Mouse (Mus musculus) thymus, adult 18-20 months (tissue): ENCODE results near the gene Fut4.

ENCODE experiments used
- DNase-seq, 2 experiments: peaks; one replicate each; pipeline ENCODE4 v3.0.0; 2022; ENCODE audit warnings: mixed read lengths in 2 of 2

Gene Fut4

DNA sequence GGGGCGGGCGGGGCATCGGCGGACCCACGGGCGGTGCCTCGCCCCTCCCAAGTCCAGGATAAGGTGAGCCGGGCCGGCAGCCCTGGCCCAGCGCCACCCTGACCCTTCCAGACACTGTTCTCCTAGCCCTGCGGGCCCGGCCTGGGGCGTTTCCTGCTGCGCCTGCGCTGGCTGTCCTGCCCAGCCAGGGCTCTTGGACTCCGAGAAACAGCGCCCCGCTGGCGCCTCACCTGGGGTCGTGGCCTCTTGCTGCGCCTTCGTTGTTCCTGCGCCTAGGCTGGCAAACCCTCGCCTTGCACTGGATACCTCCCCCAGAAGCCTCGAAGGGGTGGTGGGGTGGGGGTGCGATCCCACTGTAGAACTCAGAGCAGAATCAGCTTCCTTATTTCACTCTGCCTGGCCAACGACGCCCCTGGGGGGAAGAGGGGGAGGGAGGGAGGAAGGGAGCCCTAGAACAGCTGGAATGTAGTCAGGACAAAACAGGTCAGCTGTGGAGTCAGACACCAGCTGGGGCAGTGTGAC lies at the start of gene Fut4:
Gene Fut4, minus strand, starts transcription at position 393 of the 522 bp plus-strand sequence.
- DNase-seq: peak; percentile 26 to 28

DNA sequence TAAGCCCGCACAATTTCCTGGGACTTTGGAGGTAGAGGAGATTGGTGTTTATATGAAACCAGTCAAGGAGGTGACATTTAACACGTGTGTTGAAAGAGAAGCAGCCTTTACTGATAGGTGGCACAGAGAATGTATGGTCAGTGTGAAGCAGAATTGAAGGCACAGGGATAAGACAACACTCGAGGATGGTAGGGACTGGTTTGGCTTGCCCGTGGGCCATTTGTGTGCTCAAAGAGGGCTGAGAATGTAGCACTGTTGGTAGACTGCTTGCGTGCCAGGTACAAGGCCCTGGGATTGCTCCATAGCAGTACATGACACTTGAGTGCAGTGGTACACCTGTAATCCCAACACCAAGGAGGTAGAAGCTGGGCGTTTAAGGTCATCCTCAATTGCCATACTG lies 35.2 kb upstream of the Fut4 start:
- DNase-seq: no peak

DNA sequence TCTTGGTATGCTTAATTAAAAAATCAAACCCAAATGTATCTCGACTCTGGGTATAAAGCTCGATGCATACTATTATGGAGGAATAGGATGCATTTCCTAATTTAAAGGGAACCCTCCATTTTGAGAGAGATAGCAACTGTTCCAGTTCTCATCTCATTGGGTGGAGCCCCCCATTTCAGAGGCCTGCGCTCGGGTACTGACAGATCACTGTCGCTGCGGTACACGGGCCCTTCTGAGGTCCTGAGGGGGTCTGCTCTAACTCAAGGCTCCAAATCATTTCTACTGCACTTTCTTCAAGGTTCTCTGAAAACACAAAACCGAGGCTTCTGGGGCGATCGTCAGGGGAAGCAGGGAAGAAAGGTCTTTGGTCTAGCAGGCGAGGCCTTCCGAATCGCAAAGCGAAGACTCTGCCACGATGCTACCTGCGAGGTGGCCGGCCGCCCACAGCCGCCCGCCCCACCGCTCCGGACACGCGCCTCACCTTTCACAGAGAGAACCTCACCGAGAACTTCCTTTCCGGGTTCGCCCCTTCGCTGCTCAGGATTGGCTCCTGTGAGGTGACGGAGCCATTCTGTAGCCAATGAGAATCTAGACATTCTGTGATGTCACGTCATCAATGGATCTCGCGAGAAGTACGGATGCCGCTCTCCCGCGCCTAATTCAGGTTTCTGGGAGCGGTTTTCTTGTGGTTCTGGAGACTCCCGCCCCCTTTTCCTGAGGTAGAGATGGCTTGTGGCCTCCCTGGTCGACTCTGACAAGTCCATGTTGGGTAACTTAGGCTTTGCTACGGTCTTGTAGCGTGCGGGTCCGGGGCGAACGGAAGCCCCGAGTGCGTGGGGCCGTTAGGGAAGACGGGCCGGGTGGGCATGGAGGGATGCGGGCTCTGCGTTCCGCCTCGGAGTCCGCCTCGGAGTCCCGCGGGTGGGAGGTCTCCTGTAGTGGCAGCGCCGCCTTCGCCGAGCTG lies 32.1 kb upstream of the Fut4 start, which contains the start of the genes Mre11a and Ankrd49:
Gene Mre11a, plus strand, starts transcription at position 616 of the 964 bp plus-strand sequence.
Gene Ankrd49, minus strand, starts transcription at position 818 of the 964 bp plus-strand sequence.
- peak; percentile 79 to 89 for DNase-seq

DNA sequence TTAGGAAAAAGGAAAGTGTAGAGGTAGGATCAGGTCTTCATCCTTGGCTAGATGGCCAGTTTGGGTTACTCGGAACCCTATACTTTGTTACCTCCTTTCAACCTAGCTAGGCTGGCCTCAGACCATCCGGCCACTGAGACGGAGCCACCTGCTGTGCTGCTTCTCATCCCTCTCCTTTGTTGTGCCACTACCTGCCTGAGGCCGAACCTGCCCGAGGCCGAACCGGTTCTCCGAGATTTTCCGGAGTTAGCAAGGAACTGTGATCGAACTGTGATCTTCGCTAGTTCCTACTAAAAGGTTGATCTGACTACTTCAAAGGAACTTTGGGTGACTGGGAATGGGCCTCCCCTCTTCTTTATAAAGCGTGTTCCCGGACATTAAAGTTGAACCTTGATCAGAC lies 26.1 kb upstream of the Fut4 start:
- no peak for DNase-seq

DNA sequence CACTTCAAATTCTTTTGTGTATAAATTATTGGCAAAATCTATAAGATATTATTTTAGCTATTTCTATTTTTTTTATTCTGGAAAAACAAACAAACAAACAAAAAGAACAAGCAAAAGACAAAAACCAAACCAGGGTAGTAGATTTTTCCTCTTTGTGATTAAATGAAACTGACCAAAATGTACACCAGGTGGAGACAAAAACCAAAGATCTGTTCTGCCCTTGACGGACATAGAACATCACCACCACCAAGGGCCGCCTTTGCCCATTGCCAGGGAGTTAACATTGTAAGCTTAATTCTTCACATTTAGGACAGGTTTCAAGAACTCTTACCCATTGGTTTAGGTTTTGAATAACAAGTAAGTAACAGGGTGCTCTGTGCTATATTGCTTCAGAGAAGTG lies 21.6 kb upstream of the Fut4 start:
- DNase-seq: no peak

DNA sequence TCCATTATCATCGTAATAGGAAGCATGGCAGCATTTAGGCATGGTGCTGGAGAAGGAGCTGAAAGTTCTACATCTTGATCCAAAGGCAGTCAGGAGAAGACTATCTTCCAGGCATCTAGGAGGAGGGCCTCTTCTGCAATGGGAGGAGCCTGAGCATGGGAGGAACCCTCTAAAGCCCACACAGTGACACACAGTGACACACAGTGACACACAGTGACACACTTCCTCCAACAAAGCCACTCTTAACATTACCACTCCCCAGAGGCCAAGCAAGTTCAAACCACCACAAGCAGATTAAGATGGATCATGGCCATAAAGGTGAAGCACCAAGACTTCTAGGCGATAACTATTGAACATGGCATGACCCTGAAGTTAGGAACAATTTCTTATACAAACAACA lies 19.9 kb upstream of the Fut4 start:
- no peak for DNase-seq

DNA sequence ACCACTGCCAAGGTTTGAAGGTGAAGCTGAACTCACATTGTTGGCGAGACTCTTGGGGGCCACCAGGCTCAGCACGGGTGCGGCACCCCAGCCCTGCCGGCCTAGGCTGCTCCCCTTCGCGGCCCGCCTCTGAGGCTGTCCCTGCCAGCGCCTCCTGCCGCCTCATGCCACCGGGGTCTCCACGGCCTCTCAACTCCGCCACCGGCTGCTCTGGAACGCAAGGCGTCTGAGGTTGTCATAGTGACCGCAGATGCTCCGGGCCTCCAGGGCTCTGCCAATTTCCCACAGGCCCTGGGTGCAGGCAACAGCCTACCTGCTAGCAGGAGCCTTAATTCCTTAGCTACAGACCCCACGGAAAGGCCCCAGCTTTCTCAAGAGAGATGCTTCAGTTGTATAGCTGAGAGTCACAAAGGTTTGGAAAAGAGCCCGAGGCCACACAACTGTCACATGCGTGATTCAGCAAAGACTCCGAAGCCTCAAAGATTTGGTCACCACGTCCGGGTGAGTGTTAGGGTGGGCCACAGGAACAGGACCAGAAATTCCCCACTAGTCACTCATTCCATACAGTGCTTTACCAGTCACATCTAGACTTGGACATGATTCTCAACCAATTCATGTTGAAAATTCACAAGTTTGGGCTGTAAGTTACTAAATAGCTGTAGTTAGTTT lies 18.7 kb upstream of the Fut4 start, which contains the start of gene 1700012B09Rik:
Gene 1700012B09Rik, minus strand, starts transcription at position 228 of the 669 bp plus-strand sequence.
- no peak for DNase-seq

DNA sequence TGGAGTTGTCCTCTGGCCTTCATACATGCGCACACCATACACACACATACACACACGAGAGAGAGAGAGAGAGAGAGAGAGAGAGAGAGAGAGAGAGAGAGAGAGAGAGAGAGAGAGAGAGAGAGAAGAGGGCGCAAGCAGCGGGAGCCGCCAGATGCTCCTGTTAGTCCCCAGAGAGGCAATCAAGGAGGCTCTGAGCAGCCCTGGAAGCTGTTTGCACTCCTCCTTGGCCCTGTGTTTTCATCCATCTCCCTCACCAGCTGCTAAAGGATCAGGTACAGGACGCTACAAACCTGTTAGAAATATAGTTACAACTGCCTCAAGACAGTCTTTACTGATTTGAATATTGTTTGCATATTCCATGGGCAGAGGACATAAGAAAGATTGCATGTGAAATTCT lies 17.6 kb upstream of the Fut4 start:
- no peak for DNase-seq

DNA sequence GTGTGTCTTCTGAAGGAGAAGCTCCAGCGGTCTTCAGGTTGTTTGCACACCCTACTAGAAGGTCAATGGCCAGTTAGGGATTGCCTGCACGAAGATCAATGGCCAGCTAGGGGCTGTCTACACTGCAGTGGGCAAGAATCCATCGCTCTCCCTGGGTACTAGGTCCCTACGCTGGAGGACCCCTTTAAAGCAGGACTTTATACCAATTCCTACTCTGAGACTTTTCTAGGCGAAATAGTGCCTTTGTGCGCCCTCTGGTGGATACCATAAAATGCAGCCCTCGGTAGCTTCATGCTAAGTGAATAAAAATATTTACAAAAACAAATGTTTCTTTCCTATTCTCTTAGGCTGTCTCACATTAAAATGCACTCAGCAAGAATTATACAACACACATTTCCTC lies 12.6 kb upstream of the Fut4 start:
- DNase-seq: peak in 1 of 2 experiments; percentile 7

DNA sequence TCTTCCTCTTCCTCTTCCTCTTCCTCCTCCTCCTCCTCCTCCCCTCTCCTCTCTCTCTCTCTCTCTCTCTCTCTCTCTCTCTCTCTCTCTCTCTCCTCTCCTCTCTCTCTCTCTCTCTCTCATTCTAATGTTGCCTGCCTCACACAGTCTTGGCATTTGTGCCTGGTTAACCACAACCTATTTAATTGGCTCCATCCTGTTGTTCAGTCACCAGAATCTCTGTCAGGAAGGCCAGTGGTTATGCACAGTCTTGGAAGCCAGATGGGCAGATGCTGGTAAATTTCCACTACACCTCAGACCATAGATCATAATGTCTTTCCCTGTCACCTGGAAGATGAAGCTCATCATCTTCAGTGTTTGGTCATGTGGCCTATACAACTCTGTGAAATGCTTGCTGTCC lies 7.1 kb upstream of the Fut4 start:
- DNase-seq: no peak

DNA sequence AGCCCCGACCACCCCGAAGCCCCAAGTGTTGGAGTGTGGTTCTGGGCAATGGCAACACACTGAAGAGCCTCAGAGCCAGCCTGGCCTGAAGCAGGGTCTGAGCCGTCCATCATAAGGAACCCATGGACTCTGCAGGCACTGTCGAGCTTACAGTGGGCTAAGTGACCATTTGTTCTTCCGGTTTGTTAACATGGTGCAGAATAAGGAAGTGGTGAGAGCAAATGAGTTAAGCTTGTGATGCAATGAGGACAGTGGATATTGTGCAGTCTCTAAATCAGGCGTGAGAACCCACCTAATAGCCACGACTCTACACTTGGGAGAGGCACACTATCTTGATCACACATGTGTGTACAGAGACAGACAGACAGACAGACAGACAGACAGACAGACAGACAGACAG lies 6.4 kb upstream of the Fut4 start:
- DNase-seq: no peak

DNA sequence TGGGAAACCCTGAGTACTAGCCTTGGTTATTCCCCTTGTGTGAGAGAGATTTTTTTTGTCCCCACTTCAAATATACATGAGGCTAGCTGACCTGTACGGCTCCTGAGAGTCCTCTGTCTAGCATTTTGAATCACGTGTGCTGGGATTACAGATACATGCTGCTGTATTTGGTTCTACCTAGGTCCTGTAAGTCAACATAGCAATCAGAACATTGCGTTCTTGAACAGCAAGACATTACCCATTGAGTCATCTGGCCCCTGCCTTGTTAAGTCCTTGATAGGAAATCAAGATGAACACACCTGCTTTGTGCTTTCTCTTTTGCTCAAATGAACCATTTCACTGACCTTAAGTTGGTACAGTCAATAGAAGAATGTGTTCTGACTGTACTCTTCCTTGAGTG lies 2.3 kb upstream of the Fut4 start:
- DNase-seq: no peak

DNA sequence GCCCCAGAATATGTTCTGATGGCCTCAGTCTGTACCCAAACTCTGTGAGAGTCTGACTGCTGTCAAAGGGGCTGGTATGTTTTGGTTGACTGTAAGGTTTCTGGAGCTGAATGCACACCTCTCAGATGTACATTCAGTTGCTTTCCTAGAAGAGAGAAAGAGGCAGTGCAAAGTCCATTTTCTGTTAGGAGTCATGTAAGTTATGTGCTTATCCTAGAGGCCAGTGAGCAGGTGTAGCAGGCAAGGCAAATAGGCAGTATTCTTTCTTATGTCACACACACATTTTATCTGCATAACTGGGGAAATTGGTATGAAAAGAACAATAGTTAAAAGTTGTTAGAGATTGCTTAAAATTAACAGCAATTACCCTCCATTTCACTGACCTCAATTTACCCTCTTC lies 1.8 kb upstream of the Fut4 start:
- DNase-seq: no peak

DNA sequence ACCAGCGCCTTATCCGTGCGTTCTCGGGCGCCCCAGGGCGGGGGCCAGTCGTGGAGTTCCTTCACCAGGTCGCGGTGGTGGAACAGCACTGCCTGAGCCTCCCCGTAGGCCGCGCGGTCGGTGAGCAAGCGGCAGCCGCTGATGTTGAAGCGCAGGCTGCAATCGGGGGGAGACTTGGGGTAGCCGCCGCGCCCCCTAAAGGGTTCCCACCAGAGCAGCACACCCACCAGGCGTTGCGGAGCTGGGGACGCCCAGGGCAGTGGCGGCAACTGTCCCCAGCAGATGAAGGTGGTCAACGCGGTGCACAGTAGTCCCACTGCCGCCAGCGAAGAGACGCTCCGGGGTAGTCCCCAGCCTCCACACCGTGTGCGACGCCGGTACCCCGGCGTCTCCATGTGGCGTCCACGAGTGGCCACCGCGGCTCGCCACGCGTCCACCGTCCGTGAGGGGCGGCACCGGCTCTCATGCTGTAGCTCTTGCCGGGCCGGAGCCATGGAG lies 641 bp downstream of the Fut4 start:
- DNase-seq: peak; percentile 11 to 14

DNA sequence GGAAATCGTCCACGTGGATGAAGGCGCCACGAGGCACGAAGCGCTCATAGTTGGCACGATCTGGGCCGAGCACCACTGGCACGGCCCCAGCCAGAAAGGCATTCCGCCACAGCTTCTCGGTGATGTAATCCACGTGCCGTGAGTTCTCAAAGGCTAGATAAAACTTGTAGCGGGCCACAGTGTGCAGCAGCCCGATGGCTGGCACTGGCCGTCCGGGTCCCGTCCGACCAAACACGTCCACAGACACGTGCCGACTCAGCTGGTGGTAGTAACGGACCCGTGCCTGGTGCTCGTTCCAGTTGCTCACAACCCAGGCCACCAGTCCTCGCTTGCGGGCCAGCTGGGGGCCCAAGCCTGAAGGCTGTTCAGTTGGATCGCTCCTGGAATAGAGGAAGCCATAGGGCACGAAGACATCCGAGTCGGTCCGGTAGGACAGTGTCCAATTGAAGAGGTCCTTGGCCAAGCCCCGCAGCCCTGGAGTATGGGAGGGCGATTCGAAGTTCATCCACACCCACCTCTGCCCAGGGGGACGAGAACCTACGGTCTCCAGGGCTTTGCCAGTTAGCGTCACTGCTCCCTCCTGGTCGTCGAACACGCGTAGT lies 1.2 kb downstream of the Fut4 start:
- DNase-seq: no peak

DNA sequence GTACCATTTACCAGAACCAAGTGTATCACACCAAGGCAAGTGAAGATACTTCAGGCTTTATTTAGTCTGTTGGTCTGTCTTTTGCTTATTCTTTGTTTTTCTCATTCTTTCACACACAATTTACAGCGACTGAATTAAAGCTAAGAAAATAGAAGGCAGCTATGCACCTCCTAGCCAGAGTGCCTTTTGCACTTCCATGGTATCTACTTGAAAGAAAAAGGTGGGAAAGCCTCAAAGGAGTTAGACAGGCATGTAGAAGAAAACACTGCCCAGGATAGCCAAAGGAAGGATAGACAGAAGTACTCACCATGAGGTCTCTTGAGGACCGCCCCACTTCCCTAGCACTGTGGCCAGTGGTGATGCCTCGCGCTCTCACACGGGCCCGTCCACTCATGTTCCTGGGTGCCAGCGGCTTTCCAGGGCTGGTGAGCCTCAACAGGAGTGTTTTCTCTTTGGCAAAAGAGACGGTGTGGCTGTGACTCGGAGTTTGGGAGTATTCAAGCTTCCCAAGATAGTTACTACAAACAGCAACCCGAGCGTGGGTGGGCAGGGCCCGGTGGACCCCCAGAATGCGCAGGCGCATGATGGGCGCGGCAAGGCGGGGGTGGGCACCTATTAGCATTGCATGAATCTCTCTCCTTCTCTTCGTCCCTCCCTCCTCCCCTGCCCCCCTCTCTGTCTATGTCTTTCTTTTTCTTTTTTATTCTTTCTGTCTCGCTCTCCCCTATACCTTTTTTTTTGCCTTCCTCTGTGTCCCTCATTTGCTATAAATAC lies 11.9 kb downstream of the Fut4 start, which contains the start of gene Piwil4:
Gene Piwil4, minus strand, starts transcription at position 583 of the 774 bp plus-strand sequence.
- DNase-seq: no peak

DNA sequence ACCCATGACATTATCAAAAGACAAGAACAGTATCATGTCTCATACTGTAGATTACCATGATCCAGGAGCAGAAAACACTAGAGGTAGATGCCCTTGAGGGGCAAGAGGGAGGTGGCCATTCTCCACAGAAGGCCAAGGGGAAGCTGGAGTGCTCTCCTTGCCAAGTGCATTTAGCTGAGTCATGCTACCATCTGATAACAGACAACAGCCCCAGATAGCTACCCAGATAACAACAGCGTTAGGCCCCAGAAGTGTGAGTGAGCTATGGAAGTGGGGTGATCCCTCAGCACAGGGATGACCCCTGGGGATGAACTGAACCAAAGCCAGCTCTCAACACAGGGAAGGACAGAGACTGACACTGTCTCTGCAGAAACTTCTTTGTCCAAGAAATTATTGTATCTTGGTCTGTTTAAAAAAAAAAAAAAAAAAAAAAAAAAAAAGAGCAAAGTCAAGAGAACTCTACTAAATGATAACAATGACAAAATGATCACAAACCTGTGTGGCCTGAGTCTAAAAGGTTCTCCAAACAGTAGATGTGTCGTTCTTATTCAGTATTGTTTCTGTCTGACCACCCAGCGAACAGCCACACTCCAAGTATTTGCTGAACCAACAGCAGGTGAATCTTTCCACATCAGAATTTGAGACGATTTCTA lies 12.6 kb downstream of the Fut4 start:
- no peak for DNase-seq

DNA sequence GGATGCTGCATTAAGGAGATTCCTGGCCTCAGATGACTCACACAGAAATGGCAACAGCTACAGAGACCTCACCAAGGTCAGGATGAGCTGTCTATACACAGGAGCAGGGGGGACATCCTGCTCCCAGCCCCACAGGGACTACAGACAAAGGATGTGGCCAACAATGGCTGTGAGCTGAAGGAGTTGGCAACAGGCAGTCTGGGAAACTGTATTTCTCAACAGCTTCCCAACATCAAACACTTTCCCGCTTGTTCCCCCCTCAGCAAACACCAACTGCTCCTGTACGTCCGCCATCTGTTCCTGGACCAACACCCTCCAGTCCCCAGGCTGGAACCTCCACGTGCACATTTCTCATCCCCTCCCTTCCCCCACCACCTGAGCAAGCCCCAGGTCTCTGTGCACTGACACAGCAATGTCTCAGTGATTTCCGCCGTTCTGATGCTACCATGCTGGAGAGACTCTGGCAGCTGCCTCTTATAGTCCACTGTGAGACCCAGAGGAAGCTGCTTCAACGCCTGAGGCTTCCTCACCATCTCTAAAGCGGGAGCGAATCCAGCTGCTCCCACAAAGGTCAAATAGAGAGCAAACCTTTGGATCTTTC lies 21.2 kb downstream of the Fut4 start:
- DNase-seq: peak in 1 of 2 experiments; percentile 16

DNA sequence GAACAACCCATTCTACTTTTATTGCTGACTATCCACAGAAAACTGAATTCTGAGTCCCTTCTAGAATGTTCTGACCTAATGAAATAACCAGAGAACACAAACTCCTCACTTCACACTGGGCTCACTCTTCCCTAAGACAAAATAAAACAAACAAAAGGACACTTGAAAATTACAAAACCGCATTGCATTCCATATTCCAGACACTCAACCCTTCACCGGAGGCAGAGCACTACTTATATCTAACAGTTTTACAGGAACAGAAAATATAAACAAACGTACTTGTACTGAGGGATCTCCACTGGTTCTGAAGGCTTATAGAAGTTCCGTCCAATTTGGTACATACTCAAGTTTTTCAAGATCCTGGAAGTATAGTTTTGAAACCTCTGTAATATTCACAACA lies 23.8 kb downstream of the Fut4 start:
- no peak for DNase-seq

DNA sequence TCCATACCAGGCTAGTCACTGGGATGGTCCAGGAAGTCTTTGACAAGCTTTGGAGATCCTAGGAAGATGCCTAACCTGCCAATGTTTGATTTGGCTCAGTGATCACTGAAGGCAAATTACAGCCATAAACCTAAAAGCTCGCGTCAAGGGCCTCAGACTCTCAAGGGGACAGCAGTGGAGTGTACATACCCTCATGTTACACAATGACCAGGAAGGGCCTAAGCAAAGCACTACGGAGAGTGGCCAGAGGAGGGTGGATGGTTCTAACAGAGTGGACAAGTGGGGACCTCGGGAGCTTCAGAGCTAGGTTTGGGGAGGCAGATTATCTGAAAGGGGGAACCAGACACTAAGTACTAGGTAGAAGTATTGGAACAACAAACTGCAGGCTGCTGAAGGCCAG lies 25.6 kb downstream of the Fut4 start:
- DNase-seq: no peak

DNA sequence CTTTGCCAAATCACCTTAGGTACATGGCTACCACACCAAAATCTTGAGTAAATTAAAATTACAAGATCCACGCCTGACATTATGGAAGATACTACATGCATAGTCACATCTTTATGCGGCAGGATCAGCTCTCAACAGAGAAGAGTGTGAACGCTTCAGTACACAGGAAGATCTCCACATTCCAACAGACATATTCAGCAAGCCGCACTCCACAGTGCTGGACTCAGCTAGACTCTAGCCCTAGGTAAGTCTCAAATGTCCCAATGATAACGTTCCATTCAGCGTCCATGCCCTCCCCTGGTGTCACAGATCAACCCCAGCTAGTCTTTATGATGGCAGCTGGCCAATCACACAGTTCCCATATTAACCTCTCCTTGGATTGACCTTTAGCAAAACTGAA lies 26.2 kb downstream of the Fut4 start:
- DNase-seq: no peak
